Mouse (Mus musculus): ENCODE measurements around the gene Kri1.

GRCm38 (mm10) chr9:21329041-21329440 is 41.3 kb upstream of the Kri1 start:
- TF ChIP-seq CTCF (IDR thresholded peaks at IDR 0.05; ENCODE audit: borderline replicate concordance, insufficient read depth, low read depth, low read length) (no peak), POLR2A (IDR thresholded peaks at IDR 0.05; ENCODE audit: borderline replicate concordance, insufficient read depth, low read length) (no peak)

All from cerebellum, adult 2 months (tissue).